Mouse (Mus musculus): ENCODE results near the gene Ttc7.

The Ttc7 gene

GRCm38 (mm10) chr17:87355456-87355855, 72.8 kb downstream of the Ttc7 start:
- no peak for TF ChIP-seq GATA4 (IDR thresholded peaks at IDR 0.05; ENCODE audit: insufficient replicate concordance, low read length)

GRCm38 (mm10) chr17:87356261-87356660, 73.6 kb downstream of the Ttc7 start:
- TF ChIP-seq GATA4 (IDR thresholded peaks at IDR 0.05; ENCODE audit: insufficient replicate concordance, low read length), result no peak

- TF ChIP-seq GATA4 (IDR thresholded peaks at IDR 0.05; ENCODE audit: insufficient replicate concordance, low read length), result no peak
These were observed 74.8 kb downstream of the Ttc7 start for GRCm38 (mm10) chr17:87357506-87357905.

- TF ChIP-seq GATA4 (IDR thresholded peaks at IDR 0.05; ENCODE audit: insufficient replicate concordance, low read length), result no peak
These were observed 78.4 kb downstream of the Ttc7 start for GRCm38 (mm10) chr17:87361132-87361531.

GRCm38 (mm10) chr17:87364108-87364507, 81.4 kb downstream of the Ttc7 start:
- TF ChIP-seq GATA4 (IDR thresholded peaks at IDR 0.05; ENCODE audit: insufficient replicate concordance, low read length), result no peak

- TF ChIP-seq GATA4 (IDR thresholded peaks at IDR 0.05; ENCODE audit: insufficient replicate concordance, low read length), result no peak
These were observed 82.6 kb downstream of the Ttc7 start for GRCm38 (mm10) chr17:87365268-87365667.

- TF ChIP-seq GATA4 (IDR thresholded peaks at IDR 0.05; ENCODE audit: insufficient replicate concordance, low read length), result no peak
These were observed 83.8 kb downstream of the Ttc7 start for GRCm38 (mm10) chr17:87366520-87366919.

GRCm38 (mm10) chr17:87367228-87367627, 84.5 kb downstream of the Ttc7 start:
- TF ChIP-seq GATA4 (IDR thresholded peaks at IDR 0.05; ENCODE audit: insufficient replicate concordance, low read length), result no peak

- TF ChIP-seq GATA4 (IDR thresholded peaks at IDR 0.05; ENCODE audit: insufficient replicate concordance, low read length), result no peak
These were observed 85.0 kb downstream of the Ttc7 start for GRCm38 (mm10) chr17:87367640-87368039.

- no peak for TF ChIP-seq GATA4 (IDR thresholded peaks at IDR 0.05; ENCODE audit: insufficient replicate concordance, low read length)
These were observed 85.8 kb downstream of the Ttc7 start for GRCm38 (mm10) chr17:87368481-87368880.

- TF ChIP-seq GATA4 (IDR thresholded peaks at IDR 0.05; ENCODE audit: insufficient replicate concordance, low read length), result no peak
These were observed 86.6 kb downstream of the Ttc7 start for GRCm38 (mm10) chr17:87369270-87369759.

- no peak for TF ChIP-seq GATA4 (IDR thresholded peaks at IDR 0.05; ENCODE audit: insufficient replicate concordance, low read length)
These were observed 89.5 kb downstream of the Ttc7 start for GRCm38 (mm10) chr17:87372189-87372588.

- no peak for TF ChIP-seq GATA4 (IDR thresholded peaks at IDR 0.05; ENCODE audit: insufficient replicate concordance, low read length)
These were observed 90.6 kb downstream of the Ttc7 start for GRCm38 (mm10) chr17:87373327-87373726.

GRCm38 (mm10) chr17:87375941-87376511, 93.3 kb downstream of the Ttc7 start:
- no peak for TF ChIP-seq GATA4 (IDR thresholded peaks at IDR 0.05; ENCODE audit: insufficient replicate concordance, low read length)

GRCm38 (mm10) chr17:87376831-87377471, 94.3 kb downstream of the Ttc7 start:
- TF ChIP-seq GATA4 (IDR thresholded peaks at IDR 0.05; ENCODE audit: insufficient replicate concordance, low read length), result no peak

- TF ChIP-seq GATA4 (IDR thresholded peaks at IDR 0.05; ENCODE audit: insufficient replicate concordance, low read length), result no peak
These were observed 94.8 kb downstream of the Ttc7 start for GRCm38 (mm10) chr17:87377536-87377935.
